Mouse (Mus musculus) layer of hippocampus, postnatal 25 days (tissue): ENCODE data around the gene Lyz2. TPM values are rescaled to one million over a fixed set of nuclear protein-coding genes. Genes with fewer than 3 reads are reported as not detected.

ENCODE experiments used
- total RNA-seq, 2 experiments: library from RNA; stranded (reverse); gene quantifications; 2 replicates each; pipeline ENCODE4 v1.2.3; 2021

The Lyz2 gene
- total RNA-seq, 2 experiments from 2014 or later = 11.9 to 13.3 TPM

Other genes with a start within 250 kb of the Lyz2 start
- under 1 TPM in 1 of 2 experiments, not detected in 1; 0.33 TPM for gene Lrrc10, start 237.0 kb downstream of the Lyz2 start, total RNA-seq
- 100 to 1,000 TPM; 175 to 190 TPM for gene Cct2, start 218.5 kb downstream of the Lyz2 start, total RNA-seq
- 10 to 100 TPM; 32.1 to 34.1 TPM for gene Frs2, start 133.8 kb downstream of the Lyz2 start, total RNA-seq
- 10 to 100 TPM; 44.6 to 52.6 TPM for gene Yeats4, start 57.8 kb downstream of the Lyz2 start, total RNA-seq
- gene 9530003J23Rik, start 43.6 kb downstream of the Lyz2 start, total RNA-seq = not detected
- 1 to 10 TPM in 1 of 2 experiments, under 1 TPM in 1; 0.80 to 1.2 TPM for gene Lyz1, start 10.5 kb upstream of the Lyz2 start, total RNA-seq
- gene Cpsf6, start 97.7 kb upstream of the Lyz2 start, total RNA-seq = 100 to 1,000 TPM; 103 to 115 TPM